Mouse (Mus musculus) right cerebral cortex, adult 18-20 months (tissue): ENCODE data around the gene Psen2.
A peak's percentile ranks its signal among the peaks of the same experiment; 100 is the strongest.

Experiments used
- DNase-seq: peaks from one replicate; pipeline ENCODE4 v3.0.0; 2022; ENCODE audit warnings: mixed read lengths

The Psen2 gene

DNA sequence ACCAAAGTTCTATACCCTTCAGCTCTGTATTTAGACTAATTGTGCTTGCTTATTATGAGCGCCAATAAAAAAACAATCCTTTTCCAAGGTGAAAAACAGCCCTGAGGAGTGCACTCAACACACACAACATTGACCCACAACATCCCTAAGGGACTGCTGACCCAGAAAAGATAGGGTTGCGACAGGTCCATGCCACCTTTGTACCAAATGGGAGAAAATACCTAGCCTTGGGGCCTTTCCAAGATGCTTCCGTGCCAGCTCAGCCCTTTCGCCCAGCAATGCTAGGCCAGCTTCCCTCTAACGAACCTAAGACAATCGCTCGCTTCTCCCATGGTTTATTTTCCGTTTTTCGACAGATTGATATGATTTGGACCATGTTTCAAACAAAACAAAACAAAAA is 66.7 kb downstream of the Psen2 start:
- DNase-seq: no peak

DNA sequence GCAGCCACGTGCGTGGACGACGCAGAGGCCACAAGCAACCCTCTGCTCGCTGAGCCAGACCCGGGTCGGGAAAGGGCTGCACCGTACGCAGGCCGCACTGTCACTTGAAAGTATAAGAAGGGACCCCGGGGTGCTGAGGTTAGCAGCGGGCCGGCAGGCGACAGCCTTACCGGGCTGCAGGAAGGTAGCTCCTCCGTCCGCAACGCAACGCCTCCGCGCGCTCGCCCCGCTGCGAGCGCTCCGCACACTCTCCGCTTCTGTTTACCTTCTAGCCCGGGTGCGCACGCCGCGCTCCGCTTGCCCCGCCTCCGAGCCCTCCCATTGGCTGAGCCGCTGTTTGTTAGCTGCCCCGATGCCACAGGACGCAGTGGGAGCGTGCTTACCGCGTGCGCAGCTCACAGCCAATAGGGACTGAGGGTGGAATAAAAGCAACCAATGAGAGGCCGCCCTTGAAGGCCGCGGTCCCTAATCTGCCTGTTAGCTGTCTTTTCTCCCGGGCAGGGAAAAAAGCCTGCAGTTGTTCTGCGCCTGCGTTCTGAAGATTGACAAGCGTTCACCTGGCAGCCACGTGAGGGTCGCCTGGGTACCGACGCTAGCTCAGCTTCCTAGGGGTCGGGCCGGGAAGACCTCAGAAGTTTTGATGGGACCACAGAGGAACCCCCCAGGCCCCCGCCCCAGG is 67.4 kb downstream of the Psen2 start:
- DNase-seq: peak; percentile 99

DNA sequence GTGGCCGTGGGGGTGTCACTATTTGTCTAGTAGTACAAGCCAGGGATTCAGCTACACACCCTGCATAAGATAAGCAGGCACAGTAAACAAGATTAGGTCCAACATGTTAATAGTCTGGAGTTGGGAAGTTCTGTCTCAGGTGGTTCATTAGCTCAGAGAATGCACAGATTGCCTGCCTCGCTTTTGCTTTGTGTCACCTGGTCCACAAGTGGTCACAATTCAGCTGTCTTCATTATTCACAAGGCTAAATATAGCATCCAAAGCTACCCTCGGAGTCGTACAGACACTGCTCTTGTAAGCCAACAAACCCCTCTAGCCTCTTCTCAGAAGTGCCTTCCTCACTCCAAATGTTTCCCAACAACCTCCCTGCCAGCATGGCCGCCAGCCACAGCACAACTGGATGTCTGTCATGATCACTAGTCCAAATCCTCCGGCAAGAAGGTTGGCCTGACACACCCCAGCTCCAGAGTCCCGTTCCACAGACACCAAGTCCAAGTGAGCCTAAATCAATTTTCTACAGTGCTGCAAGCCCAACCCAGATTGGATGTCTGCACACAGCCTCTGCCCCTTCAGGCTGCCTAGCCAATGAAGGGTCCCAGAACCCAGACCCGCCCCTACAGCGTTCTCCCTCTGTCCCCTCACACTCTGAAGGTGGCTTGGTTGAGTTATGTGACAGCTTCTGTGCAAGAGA is 68.3 kb downstream of the Psen2 start:
- DNase-seq: peak; percentile 33

DNA sequence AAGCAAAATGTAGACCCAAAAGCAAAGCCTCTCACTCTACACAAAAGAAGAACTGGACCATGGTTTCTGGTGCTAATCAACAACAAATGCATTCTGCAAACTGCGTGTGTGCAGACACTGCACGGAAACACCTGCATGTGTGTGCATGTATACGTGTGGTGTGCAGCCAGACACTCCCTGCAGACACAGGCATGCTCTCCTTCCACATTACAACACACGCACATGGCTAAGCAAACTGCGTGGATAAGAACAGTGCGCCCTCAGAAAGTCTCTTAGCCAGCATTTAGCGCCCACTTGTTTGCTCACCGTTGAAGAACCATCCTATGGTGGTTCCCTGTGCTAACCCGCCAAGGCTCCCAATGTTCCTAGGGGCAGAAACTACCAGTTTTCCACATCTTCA is 69.2 kb downstream of the Psen2 start:
- DNase-seq: no peak

DNA sequence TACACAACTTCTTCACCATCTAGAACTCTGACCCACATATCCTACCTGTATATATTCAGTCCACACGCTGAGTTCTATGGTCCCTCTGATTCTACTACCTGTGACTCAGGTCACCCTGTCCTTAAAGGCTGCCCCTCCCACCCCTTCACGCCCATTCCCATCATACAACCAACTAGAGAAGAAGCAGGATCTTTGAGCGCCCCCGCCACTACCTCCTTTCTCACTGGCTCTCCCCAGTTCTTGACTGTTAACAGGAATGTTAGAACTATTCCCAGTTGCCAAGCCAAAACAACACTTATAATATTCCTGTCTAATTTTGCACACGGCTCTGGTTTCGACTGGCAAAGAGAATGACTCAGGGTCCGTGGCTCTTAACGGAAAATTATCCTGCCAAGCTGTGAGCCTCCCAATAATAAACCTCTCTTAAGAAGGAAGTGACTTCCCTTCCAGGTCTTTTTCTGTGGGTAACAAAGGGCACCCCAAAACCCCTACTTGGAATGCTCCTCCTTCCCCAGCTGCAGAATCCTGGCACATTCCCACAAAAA is 69.8 kb downstream of the Psen2 start:
- DNase-seq: no peak

DNA sequence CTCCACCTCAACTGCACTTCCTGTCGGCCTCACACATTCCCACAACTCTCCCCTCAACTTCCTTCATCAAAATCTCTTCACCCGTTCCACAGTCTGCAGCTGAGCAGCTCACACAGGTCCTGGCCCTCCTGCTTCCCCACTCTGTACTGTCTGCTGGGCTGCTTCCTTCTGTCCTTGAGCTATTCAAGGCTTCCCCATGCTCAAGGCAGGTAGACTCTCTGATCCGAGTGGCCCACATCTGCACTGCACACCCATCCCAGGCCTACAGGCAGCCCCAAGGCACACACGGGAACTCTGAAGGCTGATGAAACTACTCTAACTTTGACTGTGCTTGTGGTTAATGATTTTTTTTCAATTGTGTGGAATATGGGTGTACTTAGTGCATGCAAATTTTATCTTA is 70.4 kb downstream of the Psen2 start:
- no peak for DNase-seq

DNA sequence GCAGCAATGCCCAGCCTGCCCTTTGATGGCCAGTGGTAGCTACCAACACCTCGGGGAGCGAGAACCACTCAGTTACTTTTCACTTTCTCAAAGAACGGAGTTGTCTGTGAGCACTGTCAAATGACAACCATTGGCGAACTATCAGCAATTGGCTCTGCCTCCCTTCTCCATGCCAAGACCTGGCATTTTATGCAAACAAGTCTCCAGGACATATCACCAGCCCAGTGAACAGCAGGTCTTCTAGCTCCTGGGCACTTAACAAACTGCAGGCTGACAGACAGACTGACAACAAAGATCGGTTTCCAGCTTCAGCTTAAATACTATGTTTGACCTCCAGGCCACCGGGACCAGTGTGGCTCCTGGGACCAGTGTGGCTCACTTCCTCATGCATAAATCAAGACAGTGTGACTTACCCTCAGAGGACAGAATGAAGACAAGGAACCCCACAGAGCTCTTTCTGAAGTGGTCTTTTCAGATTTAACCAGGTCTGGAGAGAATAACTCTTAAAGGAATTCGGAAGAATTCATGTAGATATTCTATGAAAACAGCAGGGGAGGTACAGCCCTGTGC is 71.5 kb downstream of the Psen2 start:
- DNase-seq: no peak

DNA sequence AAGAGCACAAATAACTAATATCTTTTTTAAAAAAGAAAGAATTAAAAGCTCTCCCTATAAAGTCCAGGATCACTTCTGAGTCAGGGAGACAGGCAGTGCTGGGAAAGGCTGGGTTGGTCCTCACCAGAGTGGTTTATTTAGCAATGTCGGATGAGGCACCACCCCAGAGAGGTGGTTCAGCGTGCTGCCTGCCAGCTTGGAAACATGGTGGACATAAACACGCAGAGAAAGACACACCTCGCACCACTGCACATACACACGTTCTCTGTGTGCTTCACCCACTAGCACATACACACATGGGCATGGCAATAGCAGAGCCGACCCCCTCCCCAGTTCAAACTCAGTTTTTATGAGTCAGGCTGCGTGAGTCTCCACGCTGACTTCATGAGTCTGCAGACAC is 72.1 kb downstream of the Psen2 start:
- DNase-seq: peak; percentile 29

DNA sequence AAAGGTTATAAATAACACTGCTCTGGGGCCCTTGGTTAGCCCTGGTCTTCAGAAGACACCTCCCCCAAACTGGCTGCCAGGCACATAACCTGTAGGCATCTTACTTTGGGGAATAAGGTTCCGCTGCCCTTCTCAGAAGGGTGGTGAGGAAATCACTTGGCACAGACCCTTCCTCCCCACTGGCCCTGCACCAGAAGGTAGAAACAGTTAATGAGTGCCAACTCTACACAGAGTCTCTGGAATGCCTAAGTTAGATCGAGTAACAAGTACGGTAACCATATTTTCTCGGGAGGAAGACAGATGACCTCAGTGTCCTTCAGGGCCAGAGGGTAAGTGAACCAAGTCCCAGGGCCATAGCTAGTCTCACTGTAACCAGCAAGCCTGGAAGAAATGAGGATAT is 74.3 kb downstream of the Psen2 start:
- no peak for DNase-seq

DNA sequence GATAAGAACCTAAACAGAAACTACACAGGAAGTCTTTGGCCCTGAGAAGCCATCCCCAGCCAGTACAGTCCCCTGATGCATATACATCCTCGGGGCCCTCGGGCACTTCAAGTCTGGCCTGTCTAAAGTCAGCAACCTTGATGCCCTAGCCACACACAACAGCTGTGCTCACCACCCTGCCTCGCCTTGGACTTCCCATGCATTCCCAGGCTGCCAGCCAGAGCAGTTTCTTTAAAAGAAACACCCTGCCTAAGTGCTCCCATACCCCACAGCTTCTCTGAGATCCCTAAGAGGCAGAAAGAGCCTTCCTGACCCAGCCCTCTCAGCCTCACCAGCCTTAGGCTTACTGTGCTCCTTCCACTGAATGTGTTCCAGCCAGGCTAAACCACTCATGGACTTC is 76.9 kb downstream of the Psen2 start:
- no peak for DNase-seq

DNA sequence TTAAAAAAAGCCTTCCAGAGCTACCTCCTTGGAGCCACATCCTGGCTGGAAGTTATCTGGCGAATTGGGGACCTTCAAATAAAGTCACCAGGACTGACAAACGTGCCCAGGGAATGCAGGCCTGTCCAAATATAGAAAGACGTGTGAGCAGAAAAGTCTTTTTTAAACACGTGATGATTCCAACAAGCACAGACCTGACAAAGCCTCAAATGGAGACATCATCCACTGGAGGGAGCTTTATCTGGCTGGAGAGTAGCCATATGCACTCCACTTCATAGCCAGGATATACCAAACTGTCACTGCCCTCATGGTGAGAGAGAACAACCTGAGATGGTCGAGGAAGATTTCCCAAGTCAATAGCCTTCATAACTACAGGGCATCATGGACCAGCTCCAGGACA is 77.4 kb downstream of the Psen2 start:
- DNase-seq: no peak

DNA sequence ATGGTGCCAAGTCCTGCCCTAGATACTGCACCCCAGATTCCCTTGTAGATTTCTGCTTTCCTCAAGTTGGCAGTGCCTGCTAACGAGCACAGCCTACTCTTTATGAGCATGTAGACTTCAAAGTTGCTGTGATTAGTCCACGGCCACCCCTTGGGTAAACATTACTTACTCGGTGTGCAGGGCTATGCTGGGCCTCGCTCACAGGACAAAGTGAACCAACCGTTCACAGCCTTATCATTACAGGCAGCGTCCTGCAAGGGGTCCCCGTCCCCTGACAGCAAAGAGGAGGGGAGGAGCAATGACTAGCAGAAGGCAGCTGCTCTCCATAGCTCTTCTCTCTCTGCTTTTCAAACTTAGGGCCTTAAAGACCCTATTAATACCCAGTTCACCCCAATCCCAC is 78.5 kb downstream of the Psen2 start:
- no peak for DNase-seq

DNA sequence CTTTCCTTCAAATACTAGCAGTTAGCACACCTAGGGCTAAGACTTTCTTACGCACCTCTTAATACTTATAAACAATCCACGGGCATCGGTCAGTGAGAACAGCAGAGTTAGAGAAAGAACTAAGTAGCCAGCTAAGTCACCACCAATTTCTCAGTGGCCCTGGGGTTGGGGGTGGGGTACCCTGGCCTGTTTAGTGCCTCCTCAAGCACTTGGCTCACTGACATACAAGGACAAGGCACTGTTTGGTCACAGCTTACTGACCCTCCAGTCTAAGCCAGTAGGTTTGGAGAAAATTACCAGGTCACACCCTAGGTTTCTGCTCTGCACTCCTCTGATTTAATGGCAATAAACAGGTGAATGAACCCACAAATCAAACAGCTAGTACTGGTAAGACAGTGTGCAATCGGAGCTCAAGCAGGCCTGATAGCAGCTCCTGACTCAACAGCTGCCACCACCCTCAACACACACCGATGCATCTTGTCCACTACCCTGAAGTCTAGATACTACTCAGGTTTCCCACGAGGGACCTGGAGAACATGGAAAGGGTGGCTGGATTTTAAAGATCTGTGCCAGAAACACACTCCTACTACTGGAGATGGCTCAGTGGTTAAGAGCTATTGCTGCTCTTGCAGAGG is 79.6 kb downstream of the Psen2 start:
- no peak for DNase-seq

DNA sequence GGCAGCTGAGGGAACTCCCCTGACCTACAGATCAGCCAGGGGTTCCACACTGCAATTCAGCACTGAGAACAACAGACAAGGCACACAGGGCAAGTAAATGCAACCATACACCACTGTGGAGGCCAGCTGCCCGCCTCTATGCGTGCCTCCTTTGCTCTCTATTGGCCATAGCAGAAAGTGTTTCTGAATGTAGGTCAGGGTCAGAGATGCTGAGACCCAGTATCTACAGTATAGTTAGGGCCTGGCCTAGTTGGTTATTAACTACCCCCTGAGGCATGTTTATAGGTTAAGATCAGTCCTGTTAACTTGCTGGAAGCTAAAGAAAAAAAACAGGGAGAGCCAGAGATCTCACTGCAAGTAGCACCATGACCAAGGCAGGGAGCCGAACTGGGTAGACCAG is 80.5 kb downstream of the Psen2 start:
- no peak for DNase-seq

DNA sequence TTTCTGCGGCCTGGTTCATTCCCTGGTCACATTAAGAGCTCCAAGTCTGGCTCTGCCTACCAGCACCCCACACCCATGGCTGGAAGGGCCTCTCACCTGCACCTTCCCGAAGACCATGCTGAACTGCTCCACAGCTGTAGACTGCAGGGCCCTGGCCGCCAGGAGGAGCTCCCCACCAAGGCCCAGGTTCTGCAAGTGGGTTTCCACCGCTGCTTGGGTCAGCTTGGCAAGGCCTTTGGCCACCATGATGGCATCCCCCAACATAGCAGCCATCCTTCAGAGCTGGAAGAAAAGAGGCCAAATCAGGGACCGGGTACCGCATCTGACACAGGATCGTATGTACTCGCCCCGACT is 81.3 kb downstream of the Psen2 start:
- no peak for DNase-seq

DNA sequence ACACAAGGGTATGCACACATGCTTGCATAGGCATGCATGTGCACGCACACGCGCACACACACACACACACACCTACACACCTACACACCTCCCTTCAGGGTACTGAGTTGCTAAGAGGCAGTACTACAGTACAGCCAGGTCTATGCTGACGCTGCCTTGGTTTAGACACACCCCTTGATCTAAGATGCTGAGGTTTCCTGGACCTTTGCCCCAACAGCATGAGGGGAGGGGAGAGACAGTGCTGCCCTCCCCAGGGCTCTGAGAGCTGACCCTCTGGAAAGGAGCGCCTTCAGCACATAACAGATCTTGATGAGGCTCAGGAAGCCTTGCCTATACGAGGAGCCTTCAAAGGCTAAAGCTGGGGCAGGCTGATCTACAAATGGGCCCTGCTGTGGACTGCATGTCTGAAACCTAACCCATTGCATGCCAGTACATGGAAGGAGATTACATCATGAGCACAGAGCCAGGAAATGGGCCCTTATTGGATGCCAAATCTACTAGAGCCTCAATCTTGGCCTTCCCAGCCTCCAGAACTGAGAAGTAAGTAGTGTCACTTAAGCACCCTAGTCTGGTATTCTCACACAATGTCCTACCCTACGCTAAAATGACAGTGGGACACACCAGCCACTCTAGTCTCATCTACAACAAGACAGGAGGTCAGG is 81.8 kb downstream of the Psen2 start:
- DNase-seq: no peak

DNA sequence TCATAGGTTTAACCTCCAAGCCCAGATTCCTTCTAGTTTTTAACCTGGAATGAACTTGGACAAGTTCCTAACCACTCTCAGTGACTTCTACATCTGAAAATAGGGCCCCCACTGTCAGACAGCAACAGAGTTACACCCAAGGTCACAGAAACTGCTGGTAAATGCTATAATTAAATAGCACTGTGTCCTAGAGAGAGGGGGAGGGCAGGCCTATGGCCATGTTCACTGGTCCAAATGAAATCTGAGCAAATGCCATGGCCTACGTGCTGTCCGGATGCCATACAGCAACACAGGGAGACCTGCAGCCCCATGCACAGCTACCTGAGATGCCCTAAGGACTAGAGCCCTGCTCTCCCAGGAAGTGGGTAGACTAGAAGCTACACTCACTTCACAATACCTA is 83.4 kb downstream of the Psen2 start:
- no peak for DNase-seq

DNA sequence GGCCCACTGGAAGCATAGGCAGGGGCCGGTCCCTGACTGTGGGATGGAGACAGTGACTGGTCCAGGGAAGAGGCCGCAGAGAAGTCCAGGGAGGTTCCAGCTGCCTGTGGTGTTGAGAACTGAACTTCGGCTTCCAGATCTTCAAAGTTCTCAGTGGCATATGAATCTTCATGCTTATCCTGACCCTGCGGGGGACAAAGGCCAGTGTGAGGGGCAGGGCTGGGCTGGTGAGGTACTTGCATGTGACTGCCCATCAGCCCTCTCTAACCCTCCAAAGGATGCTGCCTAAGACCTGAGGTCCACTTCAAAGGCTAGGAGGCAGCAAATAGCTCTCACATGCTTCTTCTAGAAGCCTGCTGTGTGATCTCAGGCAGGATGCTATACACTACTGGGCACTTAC is 84.1 kb downstream of the Psen2 start:
- no peak for DNase-seq

DNA sequence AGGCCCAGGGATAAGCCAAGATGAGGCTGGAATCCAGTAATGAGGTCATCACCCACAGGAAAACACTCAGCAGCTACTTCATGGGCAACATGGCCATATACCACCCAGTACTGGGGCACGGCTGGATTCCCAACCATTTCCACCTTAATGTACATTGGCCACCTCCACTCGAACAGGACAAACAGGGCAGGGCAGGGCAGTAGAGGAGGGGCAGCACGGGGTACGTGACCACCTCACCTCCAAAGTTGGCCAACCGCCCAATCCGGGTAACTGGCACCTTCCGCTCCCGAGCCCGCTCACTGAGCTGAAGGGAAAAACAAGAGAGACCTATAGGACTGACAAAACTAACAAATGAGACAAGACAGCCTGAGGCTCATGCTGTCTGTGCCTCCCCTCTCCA is 84.9 kb downstream of the Psen2 start:
- DNase-seq: no peak
